Mouse (Mus musculus) CH12.LX (cell line): ENCODE results near the gene Ctsw. TPM values are rescaled to one million over a fixed set of nuclear protein-coding genes. Genes with fewer than 3 reads are reported as not detected.

Experiments used
- DNase-seq: peaks from one replicate; pipeline ENCODE4 v3.0.0-alpha.2; 2013; ENCODE audit errors: extremely low read depth
- H3K27ac ChIP-seq: 2 replicates; pipeline ENCODE4 v1.5.1; 2012; ENCODE audit warnings: low read depth, mild to moderate bottlenecking, control low read depth, moderate library complexity; ENCODE audit not compliant: insufficient read depth
- H3K27me3 ChIP-seq: replicated peaks from 2 replicates; pipeline ENCODE3; 2012; ENCODE audit warnings: inconsistent platforms
- H3K36me3 ChIP-seq, 2 experiments: replicated peaks in 1 of 2; 2 replicates each; pipeline versions ENCODE3 to v1.6.1; 2012; ENCODE audit warnings: inconsistent platforms in 1 of 2, low read length in 1 of 2, mild to moderate bottlenecking in 1 of 2, mixed read lengths in 1 of 2, moderate library complexity in 1 of 2; ENCODE audit not compliant: control insufficient read depth in 1 of 2, insufficient read depth in 1 of 2
- H3K4me1 ChIP-seq, 2 experiments: 2 replicates each; pipeline ENCODE4 v1.6.1; 2012; ENCODE audit warnings: inconsistent platforms in 1 of 2, moderate library complexity in 1 of 2; ENCODE audit not compliant: insufficient read depth in 2 of 2, control insufficient read depth in 1 of 2
- H3K4me2 ChIP-seq: 2 replicates; pipeline ENCODE4 v1.6.1; 2012; ENCODE audit warnings: low read depth, mild to moderate bottlenecking, control low read depth; ENCODE audit not compliant: poor library complexity, insufficient read depth, severe bottlenecking
- H3K4me3 ChIP-seq, 3 experiments: fragments of 150-350 bp in 1 of 3; sonication (generic) in 1 of 3; replicated peaks in 1 of 3; 2 replicates each; pipeline versions ENCODE3 to v1.5.1; 2011 to 2012; ENCODE audit warnings: low read depth in 2 of 3, low read length in 2 of 3, mild to moderate bottlenecking in 2 of 3, moderate library complexity in 2 of 3, control low read depth in 1 of 3, improper control_type of control experiment in 1 of 3, inconsistent platforms in 1 of 3, mixed read lengths in 1 of 3; ENCODE audit not compliant: poor library complexity in 1 of 3
- H3K79me2 ChIP-seq: replicated peaks from 2 replicates; pipeline ENCODE4 v1.6.1; 2012; ENCODE audit warnings: mild to moderate bottlenecking, moderate library complexity; ENCODE audit not compliant: control insufficient read depth, poor library complexity, insufficient read depth, severe bottlenecking; ENCODE audit errors: extremely low read depth
- H3K9ac ChIP-seq: 2 replicates; pipeline ENCODE4 v1.6.1; 2012; ENCODE audit warnings: low read depth, mild to moderate bottlenecking, control low read depth, moderate library complexity; ENCODE audit not compliant: insufficient read depth
- H3K9me3 ChIP-seq: replicated peaks from 2 replicates; pipeline ENCODE3; 2012; ENCODE audit warnings: low read length, inconsistent platforms, mixed read lengths
- BHLHE40 ChIP-seq: IDR thresholded peaks from 2 replicates; pipeline ENCODE4 v1.6.1; 2011; ENCODE audit warnings: mild to moderate bottlenecking, low read depth, low read length, improper control_type of control experiment
- CHD1 ChIP-seq: IDR thresholded peaks from 2 replicates; pipeline ENCODE4 v1.6.1; 2012; ENCODE audit warnings: low read depth, low read length, improper control_type of control experiment, inconsistent platforms
- CHD2 ChIP-seq: IDR thresholded peaks from 2 replicates; pipeline ENCODE4 v1.6.1; 2011; ENCODE audit warnings: low read length, improper control_type of control experiment
- CTCF ChIP-seq, 2 experiments: IDR thresholded peaks in 1 of 2; conservative IDR thresholded peaks in 1 of 2; 2 replicates each; pipeline ENCODE4 v1.5.1; 2011 to 2012; ENCODE audit warnings: low read depth in 2 of 2, low read length in 2 of 2, improper control_type of control experiment in 1 of 2, inconsistent platforms in 1 of 2, mild to moderate bottlenecking in 1 of 2, moderate library complexity in 1 of 2
- ELF1 ChIP-seq: IDR thresholded peaks from 2 replicates; pipeline ENCODE4 v1.6.1; 2014; ENCODE audit warnings: low read depth, mild to moderate bottlenecking, inconsistent platforms, low read length, improper control_type of control experiment
- EP300 ChIP-seq: IDR thresholded peaks from 2 replicates; pipeline ENCODE4 v1.6.1; 2011; ENCODE audit warnings: low read length, improper control_type of control experiment
- ETS1 ChIP-seq: conservative IDR thresholded peaks from 2 replicates; pipeline ENCODE4 v1.6.1; 2012; ENCODE audit warnings: low read depth, mild to moderate bottlenecking, inconsistent platforms, low read length, improper control_type of control experiment, moderate library complexity
- GABPA ChIP-seq: IDR thresholded peaks from 2 replicates; pipeline ENCODE4 v1.6.1; 2012; ENCODE audit warnings: low read depth, low read length, improper control_type of control experiment, inconsistent platforms; ENCODE audit not compliant: insufficient replicate concordance
- HCFC1 ChIP-seq: IDR thresholded peaks from 2 replicates; pipeline ENCODE4 v1.6.1; 2012; ENCODE audit warnings: low read depth, mild to moderate bottlenecking, inconsistent platforms, low read length, improper control_type of control experiment
- JUND ChIP-seq: conservative IDR thresholded peaks from 2 replicates; pipeline ENCODE4 v1.6.1; 2011; ENCODE audit warnings: low read depth, low read length, improper control_type of control experiment
- KAT2A ChIP-seq: IDR thresholded peaks from 2 replicates; pipeline ENCODE4 v1.6.1; 2012; ENCODE audit warnings: low read length, improper control_type of control experiment, inconsistent platforms; ENCODE audit not compliant: insufficient replicate concordance
- MAX ChIP-seq: IDR thresholded peaks from 2 replicates; pipeline ENCODE4 v1.6.1; 2011; ENCODE audit warnings: low read length, improper control_type of control experiment
- MAZ ChIP-seq: IDR thresholded peaks from 2 replicates; pipeline ENCODE4 v1.6.1; 2012; ENCODE audit warnings: low read depth, mild to moderate bottlenecking, inconsistent platforms, low read length, improper control_type of control experiment, moderate library complexity
- MEF2A ChIP-seq: IDR thresholded peaks from 2 replicates; pipeline ENCODE4 v1.6.1; 2014; ENCODE audit warnings: low read depth, mild to moderate bottlenecking, inconsistent platforms, low read length, improper control_type of control experiment, borderline replicate concordance
- MXI1 ChIP-seq: IDR thresholded peaks from 2 replicates; pipeline ENCODE4 v1.6.1; 2011; ENCODE audit warnings: mild to moderate bottlenecking, low read depth, low read length, improper control_type of control experiment
- MYC ChIP-seq: IDR thresholded peaks from 2 replicates; pipeline ENCODE4 v1.6.1; 2011; ENCODE audit warnings: low read depth, mild to moderate bottlenecking, improper control_type of control experiment, low read length
- NELFE ChIP-seq: IDR thresholded peaks from 2 replicates; pipeline ENCODE4 v1.6.1; 2011; ENCODE audit warnings: low read depth, low read length, improper control_type of control experiment
- NRF1 ChIP-seq: IDR thresholded peaks from 2 replicates; pipeline ENCODE4 v1.6.1; 2014; ENCODE audit warnings: low read depth, mild to moderate bottlenecking, inconsistent platforms, low read length, improper control_type of control experiment, moderate library complexity
- POLR2A ChIP-seq: IDR thresholded peaks from 2 replicates; pipeline ENCODE4 v1.6.1; 2011; ENCODE audit warnings: low read depth, mild to moderate bottlenecking, improper control_type of control experiment, low read length
- POLR2AphosphoS2 ChIP-seq: IDR thresholded peaks from 2 replicates; pipeline ENCODE4 v1.6.1; 2011; ENCODE audit warnings: low read depth, low read length, improper control_type of control experiment
- SIN3A ChIP-seq: IDR thresholded peaks from 2 replicates; pipeline ENCODE4 v1.6.1; 2012; ENCODE audit warnings: low read length, improper control_type of control experiment, inconsistent platforms
- SMC3 ChIP-seq: IDR thresholded peaks from 2 replicates; pipeline ENCODE4 v1.6.1; 2011; ENCODE audit warnings: low read depth, low read length, improper control_type of control experiment
- TBP ChIP-seq: conservative IDR thresholded peaks from 2 replicates; pipeline ENCODE4 v1.6.1; 2011; ENCODE audit warnings: low read depth, low read length, improper control_type of control experiment
- TCF12 ChIP-seq: IDR thresholded peaks from 2 replicates; pipeline ENCODE4 v1.6.1; 2014; ENCODE audit warnings: low read depth, mild to moderate bottlenecking, inconsistent platforms, low read length, improper control_type of control experiment
- UBTF ChIP-seq: IDR thresholded peaks from 2 replicates; pipeline ENCODE4 v1.6.1; 2012; ENCODE audit warnings: low read depth, mild to moderate bottlenecking, inconsistent platforms, low read length, improper control_type of control experiment, moderate library complexity
- USF2 ChIP-seq: conservative IDR thresholded peaks from 2 replicates; pipeline ENCODE4 v1.6.1; 2011; ENCODE audit warnings: low read depth, low read length, improper control_type of control experiment
- ZC3H11A ChIP-seq: IDR thresholded peaks from 2 replicates; pipeline ENCODE4 v1.6.1; 2012; ENCODE audit warnings: low read depth, mild to moderate bottlenecking, inconsistent platforms, low read length, improper control_type of control experiment
- ZKSCAN1 ChIP-seq: IDR thresholded peaks from 2 replicates; pipeline ENCODE4 v1.6.1; 2012; ENCODE audit warnings: low read depth, inconsistent platforms, low read length, improper control_type of control experiment, borderline replicate concordance
- ZMIZ1 ChIP-seq: IDR thresholded peaks from 2 replicates; pipeline ENCODE4 v1.6.1; 2012; ENCODE audit warnings: low read depth, mild to moderate bottlenecking, inconsistent platforms, low read length, improper control_type of control experiment
- ZNF384 ChIP-seq: IDR thresholded peaks from 2 replicates; pipeline ENCODE4 v1.6.1; 2012; ENCODE audit warnings: low read depth, low read length, improper control_type of control experiment, inconsistent platforms
- dilution Hi-C: fragments of 300-500 bp; cut with MboI; formaldehyde crosslinking; loops from 2 replicates; pipeline ENCODE4 v1.14.3; 2020; ENCODE audit warnings: low sequenced_read_pairs; ENCODE audit not compliant: extremely low pct_unique_long_range_greater_than_20kb, extremely low pct_ligation_motif_present
- in situ Hi-C: fragments of 300-500 bp; cut with MboI; formaldehyde crosslinking; loops from 3 replicates; pipeline ENCODE4 v1.14.3; 2019; ENCODE audit warnings: low sequenced_read_pairs, low pct_ligation_motif_present, low pct_unique_long_range_greater_than_20kb, mixed read lengths
- polyA plus RNA-seq: library from polyadenylated mRNA; unstranded; fragments of >175 nt; gene quantifications from 2 replicates; pipeline ENCODE4 v1.2.1, GENCODE M21; 2012; ENCODE audit warnings: low read depth; ENCODE audit not compliant: insufficient read length
- total RNA-seq, 2 experiments: library from RNA; depleted of rRNA; stranded (reverse); fragments of 300-350 nt in 1 of 2; fragments of >200 nt in 1 of 2; gene quantifications; 2 replicates each; pipeline ENCODE4 v1.2.3; 2012 to 2014

The Ctsw gene
- total and polyA plus RNA-seq, 3 experiments, result 0.23 to 1.1 (median 0.38) TPM

DNA sequence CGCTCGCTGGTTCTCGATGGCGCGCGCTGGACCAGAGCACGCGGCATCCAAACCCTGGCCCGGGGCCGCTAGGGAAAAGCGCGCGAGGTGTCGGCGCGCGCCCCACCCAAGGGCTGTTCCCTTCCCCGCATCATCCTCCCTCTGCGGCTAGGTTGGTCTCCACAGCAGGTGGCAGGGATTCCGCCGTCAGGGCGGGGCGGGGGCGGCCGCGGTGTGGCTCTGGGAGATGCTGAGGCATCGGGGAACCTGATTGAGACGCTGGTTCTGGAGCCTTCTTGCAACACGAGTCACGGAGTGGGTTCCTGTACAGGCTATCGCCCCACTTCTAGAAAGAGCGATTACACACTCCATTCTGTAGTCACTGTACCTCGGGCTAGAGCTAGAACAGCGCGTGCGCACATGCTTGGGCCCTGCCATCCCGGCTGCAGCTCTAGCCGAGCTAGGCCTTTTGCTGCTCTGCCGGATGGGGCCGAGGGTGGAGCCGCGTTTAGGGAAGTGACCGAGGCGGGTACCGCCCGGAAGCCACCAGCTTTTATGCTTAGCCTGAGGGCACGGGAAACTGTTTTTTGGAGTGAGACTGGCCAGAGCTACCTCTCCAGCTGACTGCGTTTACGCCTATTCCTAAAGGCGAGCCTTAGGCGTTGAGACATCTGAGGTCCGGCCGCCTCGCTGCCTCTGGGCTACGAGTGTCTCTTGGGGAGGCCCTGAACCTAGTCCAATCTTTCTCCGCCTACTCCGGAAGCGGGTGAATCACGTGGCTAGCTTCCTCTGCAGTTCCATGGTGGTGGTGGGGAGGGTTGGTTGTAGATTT lies 22.8 kb upstream of the Ctsw start (continued):
- peak; percentile 62 for TF ChIP-seq NELFE
- TF ChIP-seq MAX, result peak; percentile 81
- peak; percentile 8; the same call in 1 of the 2 replicates for TF ChIP-seq MYC
- peak; percentile 67 for TF ChIP-seq NRF1
- TF ChIP-seq UBTF, result no peak; the same call in 1 of the 2 replicates
- TF ChIP-seq EP300, result no peak
- no peak for TF ChIP-seq ZNF384
- TF ChIP-seq CHD1, result no peak; the same call in 1 of the 2 replicates
- TF ChIP-seq, all 38 proteins: peak for 18

DNA sequence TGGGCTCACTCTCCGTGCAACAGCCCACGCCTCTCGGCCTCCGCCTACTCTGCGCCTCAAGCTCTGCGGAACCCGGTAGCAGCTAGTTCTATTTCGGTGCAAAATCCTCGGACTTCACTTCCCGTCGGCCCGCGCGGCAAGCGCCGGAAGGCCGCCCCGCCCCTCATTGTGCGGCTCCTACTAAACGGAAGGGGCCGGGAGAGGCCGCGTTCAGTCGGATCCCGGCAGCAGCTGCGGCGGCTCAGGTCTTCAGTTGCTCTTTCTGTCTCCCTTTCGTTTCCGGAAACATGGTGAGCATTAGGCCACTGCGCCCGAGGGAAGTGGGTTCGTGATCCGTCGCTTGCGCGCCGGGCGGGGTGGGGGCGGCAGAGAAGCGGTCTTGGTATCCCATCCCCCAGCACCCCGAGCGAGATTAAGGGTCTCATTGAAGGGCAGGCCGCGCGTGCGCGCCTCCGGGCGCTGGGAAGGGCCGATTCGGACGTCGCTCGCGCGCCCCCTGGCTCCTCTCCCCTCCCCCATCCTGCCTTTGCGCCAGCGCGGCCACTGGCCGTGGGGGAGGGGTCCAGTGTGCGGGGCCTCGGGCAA lies 22.1 kb upstream of the Ctsw start, which contains the start of gene Cfl1:
Gene Cfl1 (plus strand): TSS at position 143 of the 585 bp plus-strand sequence.
- Histone ChIP-seq H3K9ac (peak within 1 kb of the TSS; percentile 80), H3K9me3 (no peaks in the 10 kb centered on the region), H3K27ac (peak within 1 kb of the TSS; percentile 92), H3K27me3 (no peaks in the 10 kb centered on the region), H3K79me2 (peaks cover 24% of the 10 kb centered on the region), H3K36me3 (peaks cover 33 to 44% of the 10 kb centered on the region in 2 experiments), H3K4me3 (peak within 1 kb of the TSS; percentile 82 to 99 (median 90)), H3K4me2 (peak within 1 kb of the TSS; percentile 81), H3K4me1 (peaks cover 6 to 34% of the 10 kb centered on the region in 2 experiments; a peak in 3 of 4 replicates)
- in situ Hi-C loops, result loop anchor here (5.0 kb wide), 1 partner anchor 33 kb away; the partner anchor contains the start of gene Ccdc85b
- dilution Hi-C loops, result no loop called here
- DNase-seq, result peak; percentile 96
- TF ChIP-seq ZKSCAN1, result no peak
- peak; percentile 79; the same call in 1 of the 2 replicates for TF ChIP-seq MAZ
- TF ChIP-seq SIN3A, result peak; percentile 75
- peak; percentile 99 for TF ChIP-seq POLR2A
- no peak for TF ChIP-seq USF2
- TF ChIP-seq CTCF (conservative IDR thresholded peaks at IDR 0.05 in 1 of 2, IDR thresholded peaks at IDR 0.05 in 1 of 2; ENCODE audit: low read depth in 2 of 2, low read length in 2 of 2), result peak in 1 of 2 experiments; percentile 12; a peak in 1 of 4 replicates
- peak; percentile 88; the same call in 1 of the 2 replicates for TF ChIP-seq KAT2A
- TF ChIP-seq MXI1, result peak; percentile 81
- TF ChIP-seq MYC, result peak; percentile 49; the same call in 1 of the 2 replicates
- no peak for TF ChIP-seq JUND
- TF ChIP-seq CHD2, result peak; percentile 91
- peak; percentile 94 for TF ChIP-seq HCFC1
- TF ChIP-seq TCF12, result peak; percentile 91
- peak; percentile 12; the same call in 1 of the 2 replicates for TF ChIP-seq BHLHE40
- no peak; the same call in 1 of the 2 replicates for TF ChIP-seq GABPA
- peak; percentile 80 for TF ChIP-seq NRF1
- TF ChIP-seq ZMIZ1, result peak; percentile 95
- peak; percentile 89; the same call in 1 of the 2 replicates for TF ChIP-seq POLR2AphosphoS2
- TF ChIP-seq ZC3H11A, result no peak
- no peak for TF ChIP-seq CHD1
- peak; percentile 99 for TF ChIP-seq NELFE
- TF ChIP-seq ETS1, result 0 out of 2 replicates have a peak, but pooled peaks have one; percentile 4
- peak; percentile 91 for TF ChIP-seq MEF2A
- TF ChIP-seq SMC3, result no peak; the same call in 1 of the 2 replicates
- peak; percentile 92 for TF ChIP-seq TBP
- peak; percentile 96 for TF ChIP-seq ELF1
